Mouse (Mus musculus): ENCODE measurements at regions not wholly inside any gene's neighbourhood (a gene's known extent, or its start where the extent isn't known, plus 50 kb on each side); places are given as distances from the start of the nearest gene placed in this dataset.
A peak's percentile ranks its signal among the peaks of the same experiment; 100 is the strongest.

DNA sequence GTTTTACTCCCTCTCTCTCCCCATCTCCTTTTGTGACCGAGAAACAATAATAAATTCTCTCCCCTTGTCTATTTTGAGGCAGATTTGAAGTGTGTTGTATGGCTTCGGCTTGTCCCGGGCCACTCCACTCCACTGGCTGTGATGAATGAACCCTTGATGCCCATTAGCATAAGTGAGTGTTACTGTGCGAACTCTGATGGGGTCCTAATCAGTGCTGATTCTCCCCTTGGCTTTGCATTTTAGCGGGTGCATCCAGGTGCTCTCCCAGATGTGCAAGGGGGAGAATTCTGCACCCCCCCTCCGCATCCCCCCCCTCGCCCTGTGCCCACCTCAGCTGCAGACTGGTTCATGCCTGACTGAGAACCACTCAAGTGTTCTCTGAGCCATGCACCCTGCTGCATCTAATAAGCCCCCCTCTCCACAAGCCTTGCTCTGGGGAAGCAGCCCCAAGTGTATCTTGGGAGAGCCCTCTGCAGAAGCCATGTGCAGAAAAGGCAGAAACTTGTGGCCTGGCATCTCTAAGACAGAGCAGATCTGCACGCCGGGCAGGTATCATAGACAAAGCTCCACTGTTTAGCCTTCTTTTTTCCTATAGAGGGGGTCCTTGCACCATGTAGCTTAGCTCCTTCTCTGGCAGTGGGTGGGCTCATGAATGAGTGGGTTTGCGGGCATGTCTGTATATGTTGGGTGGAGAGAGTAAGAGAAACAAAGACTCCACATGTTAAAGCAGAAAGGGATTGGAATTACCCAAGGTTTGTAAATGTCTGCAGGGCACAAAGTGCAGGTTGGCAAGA lies 507.5 kb downstream of the Slc4a3 start:
- H3K4me3 ChIP-seq (ENCODE audit: low read length), result no peak overlapping the region
- H3K27ac ChIP-seq, result no peak overlapping the region
- ATAC-seq (no peak), DNase-seq (ENCODE audit: low spot score) (peak; percentile 38)
- no peaks in the 10 kb centered on the region for H3K27me3 ChIP-seq (ENCODE audit: insufficient read depth, low read length)
- H3K4me1 ChIP-seq (ENCODE audit: insufficient read depth, low read length), result no peaks in the 10 kb centered on the region
- TF ChIP-seq CTCF (IDR thresholded peaks at IDR 0.05; ENCODE audit: low read depth), result peak; percentile 36
- WGBS, result 39% methylated on average over 10 of the region's 10 CpGs
- H3K9me3 ChIP-seq (ENCODE audit: low read length), result no peaks in the 10 kb centered on the region
- H3K9ac ChIP-seq (replicated peaks; ENCODE audit: low read length), result no peak overlapping the region
- H3K36me3 ChIP-seq (ENCODE audit: insufficient read depth, low read length), result no peaks in the 10 kb centered on the region
- H3K4me2 ChIP-seq (ENCODE audit: low read depth, low read length), result no peak overlapping the region

DNA sequence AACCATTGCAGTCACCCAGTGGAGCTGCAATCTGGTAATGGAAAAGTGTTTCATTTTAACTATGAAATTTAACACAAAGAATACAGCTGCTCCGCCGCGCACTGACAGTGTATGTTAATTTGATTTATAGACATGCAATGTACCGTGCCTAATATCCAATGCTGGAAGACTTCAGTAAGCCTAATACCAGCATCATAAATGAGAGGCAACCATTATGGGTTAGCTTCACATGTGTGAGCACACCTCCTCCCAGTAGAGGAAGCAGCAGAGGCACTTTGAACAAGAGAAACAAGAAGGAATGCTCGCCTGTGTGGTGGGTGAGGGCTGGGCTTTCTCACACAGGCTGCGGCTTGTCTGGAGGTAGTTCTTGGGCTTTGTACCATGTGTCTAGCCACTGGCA lies 519.7 kb downstream of the Slc4a3 start:
- no peaks in the 10 kb centered on the region for H3K9me3 ChIP-seq (ENCODE audit: low read length)
- H3K4me2 ChIP-seq (ENCODE audit: low read depth, low read length), result no peak overlapping the region
- TF ChIP-seq CTCF (IDR thresholded peaks at IDR 0.05; ENCODE audit: low read depth), result no peak
- H3K9ac ChIP-seq (replicated peaks; ENCODE audit: low read length), result no peak overlapping the region
- no peak overlapping the region for H3K4me3 ChIP-seq (ENCODE audit: low read length)
- no peak overlapping the region for H3K27ac ChIP-seq
- no peaks in the 10 kb centered on the region for H3K27me3 ChIP-seq (ENCODE audit: insufficient read depth, low read length)
- no peaks in the 10 kb centered on the region; the same call in 1 of the 2 replicates for H3K4me1 ChIP-seq (ENCODE audit: insufficient read depth, low read length)
- ATAC-seq, result no peak
- H3K36me3 ChIP-seq (ENCODE audit: insufficient read depth, low read length), result no peaks in the 10 kb centered on the region
- no peak for DNase-seq (ENCODE audit: low spot score)
- WGBS, result 48% methylated on average over 6 of the region's 6 CpGs

DNA sequence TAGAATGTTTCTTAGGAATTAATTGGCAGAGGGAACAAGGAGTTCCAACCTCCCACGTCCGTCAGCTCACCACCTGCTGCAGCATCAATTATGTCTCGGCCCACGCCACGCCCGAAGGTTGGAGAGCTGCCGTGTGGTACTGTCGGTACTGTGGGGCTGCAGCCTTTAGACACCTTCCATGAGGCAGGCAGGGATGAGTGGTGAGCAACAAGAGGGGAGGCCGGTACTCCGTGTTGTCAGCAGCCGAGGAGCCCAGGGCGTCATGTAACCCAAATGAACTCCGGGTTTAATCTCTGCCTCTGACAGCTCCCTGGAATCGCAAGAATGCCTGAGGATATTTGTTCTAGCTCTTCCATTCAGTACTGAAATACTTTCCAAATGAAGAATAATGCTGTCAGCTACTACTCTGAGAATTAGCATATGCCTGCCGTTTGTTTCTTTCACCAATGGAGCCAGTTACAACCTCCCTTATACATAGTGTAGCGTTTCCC lies 524.8 kb downstream of the Slc4a3 start:
- Histone ChIP-seq H3K9ac (replicated peaks; ENCODE audit: low read length) (no peak overlapping the region), H3K9me3 (ENCODE audit: low read length) (no peaks in the 10 kb centered on the region), H3K4me3 (ENCODE audit: low read length) (no peak overlapping the region), H3K27ac (no peak overlapping the region), H3K4me2 (ENCODE audit: low read depth, low read length) (no peak overlapping the region), H3K27me3 (ENCODE audit: insufficient read depth, low read length) (no peaks in the 10 kb centered on the region), H3K4me1 (ENCODE audit: insufficient read depth, low read length) (no peaks in the 10 kb centered on the region; the same call in 1 of the 2 replicates), H3K36me3 (ENCODE audit: insufficient read depth, low read length) (no peaks in the 10 kb centered on the region)
- no peak for TF ChIP-seq CTCF (IDR thresholded peaks at IDR 0.05; ENCODE audit: low read depth)
- DNase-seq (ENCODE audit: low spot score) (no peak), ATAC-seq (no peak)
- 54% methylated on average over 16 of the region's 16 CpGs for WGBS

DNA sequence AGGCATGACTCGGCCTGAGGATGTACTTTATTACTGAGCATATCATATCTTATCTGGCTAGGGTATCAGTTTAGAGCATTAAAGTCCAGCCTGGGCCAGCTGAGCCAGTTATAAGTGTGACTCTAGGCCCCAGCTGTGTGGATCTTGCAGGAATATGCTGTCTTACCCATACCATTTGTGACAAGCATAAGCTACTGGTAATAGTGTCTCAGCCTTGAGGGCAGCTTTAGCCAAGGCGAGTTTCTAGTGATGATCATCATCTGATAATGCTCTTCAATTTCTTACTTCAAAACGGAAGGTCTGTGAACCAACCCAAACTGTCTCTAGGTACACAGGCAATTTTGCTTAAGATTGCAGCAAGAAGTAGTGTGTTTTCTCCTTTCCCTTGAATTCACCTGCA lies 529.1 kb downstream of the Slc4a3 start:
- H3K27ac ChIP-seq, result 0 out of 2 replicates have a peak overlapping the region, but pooled peaks have one; percentile 0
- peaks cover 3% of the 10 kb centered on the region; the same call in 1 of the 2 replicates for H3K4me1 ChIP-seq (ENCODE audit: insufficient read depth, low read length)
- H3K27me3 ChIP-seq (ENCODE audit: insufficient read depth, low read length), result no peaks in the 10 kb centered on the region
- no peak overlapping the region for H3K4me3 ChIP-seq (ENCODE audit: low read length)
- no peak for TF ChIP-seq CTCF (IDR thresholded peaks at IDR 0.05; ENCODE audit: low read depth)
- H3K9ac ChIP-seq (replicated peaks; ENCODE audit: low read length), result no peak overlapping the region
- 58% methylated on average over 3 of the region's 3 CpGs for WGBS
- ATAC-seq (no peak), DNase-seq (ENCODE audit: low spot score) (no peak)
- no peak overlapping the region; the same call in 1 of the 2 replicates for H3K4me2 ChIP-seq (ENCODE audit: low read depth, low read length)
- H3K36me3 ChIP-seq (ENCODE audit: insufficient read depth, low read length), result no peaks in the 10 kb centered on the region
- H3K9me3 ChIP-seq (ENCODE audit: low read length), result no peaks in the 10 kb centered on the region

DNA sequence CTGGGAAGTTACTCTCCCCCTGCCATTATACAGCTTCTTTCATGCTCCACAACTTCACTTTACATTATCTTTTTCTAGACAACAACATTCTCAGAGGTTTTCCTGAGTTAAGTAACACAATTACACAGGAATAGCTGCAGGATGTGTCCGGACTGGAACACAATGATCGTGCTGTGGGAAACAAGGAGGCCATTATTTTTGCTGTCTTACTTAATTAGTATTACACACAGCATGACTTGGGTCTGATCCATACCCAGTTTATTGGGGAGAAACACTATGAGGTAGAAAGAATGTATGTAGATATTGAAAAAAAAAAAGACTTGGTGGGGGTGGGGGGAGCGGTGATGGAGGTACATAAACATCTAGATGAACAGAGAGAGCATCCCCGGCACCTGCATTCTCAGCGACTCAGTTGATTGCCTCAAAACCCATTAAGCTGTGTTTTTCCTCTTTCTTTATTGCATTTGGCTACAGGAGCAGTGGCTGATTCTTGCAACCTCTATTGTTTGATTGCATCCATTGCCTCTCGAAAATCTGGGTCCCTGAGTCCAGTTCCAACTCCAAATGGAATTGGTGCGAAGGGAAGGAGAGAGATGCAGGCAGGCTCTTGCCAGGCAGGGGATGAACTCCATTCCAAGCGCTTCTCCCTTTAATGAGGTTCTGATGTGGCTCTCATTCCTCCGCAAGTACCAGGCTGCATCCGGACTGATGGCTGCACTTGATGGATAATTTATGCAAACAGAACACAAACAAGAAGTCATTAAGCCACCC lies 529.8 kb downstream of the Slc4a3 start:
- no peaks in the 10 kb centered on the region for H3K27me3 ChIP-seq (ENCODE audit: insufficient read depth, low read length)
- TF ChIP-seq CTCF (IDR thresholded peaks at IDR 0.05; ENCODE audit: low read depth), result no peak
- H3K9ac ChIP-seq (replicated peaks; ENCODE audit: low read length), result no peak overlapping the region
- H3K4me3 ChIP-seq (ENCODE audit: low read length), result no peak overlapping the region
- WGBS, result 24% methylated on average over 10 of the region's 10 CpGs
- no peak for ATAC-seq
- H3K9me3 ChIP-seq (ENCODE audit: low read length), result no peaks in the 10 kb centered on the region
- no peak overlapping the region for H3K27ac ChIP-seq
- peak overlapping the region; percentile 16 for H3K4me2 ChIP-seq (ENCODE audit: low read depth, low read length)
- peak; percentile 40 for DNase-seq (ENCODE audit: low spot score)
- no peaks in the 10 kb centered on the region for H3K36me3 ChIP-seq (ENCODE audit: insufficient read depth, low read length)
- H3K4me1 ChIP-seq (ENCODE audit: insufficient read depth, low read length), result peaks cover 3% of the 10 kb centered on the region; the same call in 1 of the 2 replicates

DNA sequence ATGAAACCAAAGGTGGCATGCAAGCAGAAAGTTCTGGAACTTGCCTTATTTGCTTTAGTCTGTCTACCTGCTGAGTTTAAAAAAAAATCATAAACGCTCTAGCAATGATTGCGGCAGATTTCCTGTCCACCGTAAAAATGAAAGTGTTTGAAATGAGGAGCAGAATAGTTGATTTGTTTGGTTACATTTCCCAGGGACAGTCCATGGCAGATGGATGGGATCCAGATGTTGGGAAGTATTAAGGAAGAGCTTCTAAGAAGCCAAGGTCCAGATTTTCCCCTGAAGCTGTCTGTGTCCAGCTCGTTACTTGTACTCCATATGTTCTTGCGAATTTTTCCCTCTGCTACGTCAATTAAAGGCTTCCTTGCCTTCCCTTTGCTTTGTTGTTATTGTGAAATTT lies 534.2 kb downstream of the Slc4a3 start:
- Histone ChIP-seq H3K36me3 (ENCODE audit: insufficient read depth, low read length) (no peaks in the 10 kb centered on the region), H3K27me3 (ENCODE audit: insufficient read depth, low read length) (no peaks in the 10 kb centered on the region), H3K4me3 (ENCODE audit: low read length) (no peak overlapping the region), H3K4me1 (ENCODE audit: insufficient read depth, low read length) (peaks cover 3% of the 10 kb centered on the region; the same call in 1 of the 2 replicates), H3K4me2 (ENCODE audit: low read depth, low read length) (no peak overlapping the region), H3K9ac (replicated peaks; ENCODE audit: low read length) (no peak overlapping the region), H3K9me3 (ENCODE audit: low read length) (no peaks in the 10 kb centered on the region), H3K27ac (no peak overlapping the region)
- DNase-seq (ENCODE audit: low spot score), result no peak
- ATAC-seq, result no peak
- no peak for TF ChIP-seq CTCF (IDR thresholded peaks at IDR 0.05; ENCODE audit: low read depth)
- WGBS, result 82% methylated on average over 6 of the region's 6 CpGs
